Mouse (Mus musculus): ENCODE data around the gene Adarb2.

GRCm38 (mm10) chr13:8424019-8424719 is 221.5 kb downstream of the Adarb2 start:
- TF ChIP-seq GATA1 (IDR thresholded peaks at IDR 0.05; ENCODE audit: low read length) = no peak
- no peak for TF ChIP-seq TAL1 (IDR thresholded peaks at IDR 0.05; ENCODE audit: low read length)
